Mouse (Mus musculus): ENCODE results near the gene Maff.

The Maff gene

GRCm38 (mm10) chr15:79400134-79400974 is 53.9 kb downstream of the Maff start:
- DNase-seq: no peak

- DNase-seq: no peak
Observed at GRCm38 (mm10) chr15:79400975-79401365, 54.5 kb downstream of the Maff start.

- no peak for DNase-seq
Observed at GRCm38 (mm10) chr15:79402176-79402575, 55.8 kb downstream of the Maff start.

- DNase-seq: peak; percentile 90
Observed at GRCm38 (mm10) chr15:79402836-79403762, 56.7 kb downstream of the Maff start, which contains the start of gene Tmem184b. TSS of gene Tmem184b (minus strand) at chr15:79403569.

GRCm38 (mm10) chr15:79403763-79404210 is 57.4 kb downstream of the Maff start:
- DNase-seq: no peak

- no peak for DNase-seq
Observed at GRCm38 (mm10) chr15:79404277-79404676, 57.9 kb downstream of the Maff start.

- DNase-seq: peak; percentile 62
Observed at GRCm38 (mm10) chr15:79406564-79406963, 60.1 kb downstream of the Maff start.

All from thymus, postnatal 14 days (tissue).